Mouse (Mus musculus): ENCODE results near the gene Pcif1. TPM values are rescaled to one million over a fixed set of nuclear protein-coding genes. Genes with fewer than 3 reads are reported as not detected.
"Not testable (repeated sequence)": the region's sequence is repeated elsewhere in the genome, so short reads cannot be mapped to it uniquely, and the experiment has no call there.

The Pcif1 gene
- 92.9 and 96.3 TPM in 2 replicates for polyA plus RNA-seq (2016; fragmentation: Nextera tagmentation; extraction: Ambion mirVana)

DNA sequence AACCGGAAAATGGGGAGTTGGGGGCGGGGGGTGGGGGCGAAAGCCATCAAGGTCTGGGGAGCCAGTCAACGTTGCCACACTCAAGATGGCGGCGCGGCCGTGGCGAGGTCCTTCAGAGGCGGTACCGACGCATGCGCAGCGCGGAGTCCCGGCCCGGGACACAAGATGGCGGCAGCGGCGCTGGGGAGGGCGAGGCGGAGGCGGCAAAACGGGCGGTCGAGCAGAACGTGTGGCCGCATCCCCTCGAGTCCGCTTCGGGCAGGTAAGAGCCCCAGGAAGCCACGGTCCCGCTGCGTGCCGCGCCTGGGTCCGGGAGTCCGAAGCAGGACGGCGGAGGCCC is at the start of gene Pcif1:
Gene Pcif1 (plus strand): TSS at position 77 of the 340 bp plus-strand sequence.
- Histone ChIP-seq H3K36me3 (replicated peaks) (peaks cover 19% of the 10 kb centered on the region), H3K4me1 (peaks cover 28% of the 10 kb centered on the region), H3K9ac (peak within 1 kb of the TSS; percentile 99), H3K4me3 (replicated peaks) (peak within 1 kb of the TSS; percentile 92), H3K27ac (peak within 1 kb of the TSS; percentile 100), H3K27me3 (no peaks in the 10 kb centered on the region), H3K4me2 (peak within 1 kb of the TSS; percentile 92), H3K9me3 (no peaks in the 10 kb centered on the region)
- WGBS, result under 1% methylated on average over 34 of the region's 40 CpGs
- peak; percentile 86 for ATAC-seq (ENCODE audit: low FRiP score)

DNA sequence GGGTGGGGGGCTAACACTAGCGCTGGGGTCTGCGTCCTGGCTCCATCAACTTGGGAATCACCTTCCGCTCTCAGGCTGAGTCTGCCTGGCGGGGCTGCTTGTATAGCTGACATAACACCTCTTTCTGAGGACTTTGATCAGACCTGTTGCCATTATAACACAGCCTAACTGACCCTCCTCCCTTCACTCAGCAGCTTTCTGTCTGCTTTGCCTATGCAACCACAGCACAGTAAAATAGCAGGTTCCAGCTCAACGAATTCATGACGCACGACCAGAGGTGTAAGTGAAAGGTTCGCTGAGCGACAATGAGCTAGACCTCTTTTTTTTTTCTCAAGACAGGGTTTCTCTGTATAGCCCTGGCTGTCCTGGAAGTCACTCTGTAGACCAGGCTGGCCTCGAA is 48.1 kb upstream of the Pcif1 start:
- Histone ChIP-seq H3K4me1 (peaks cover 26% of the 10 kb centered on the region), H3K27ac (no peak overlapping the region), H3K27me3 (no peaks in the 10 kb centered on the region), H3K4me2 (no peak overlapping the region), H3K9ac (no peak overlapping the region), H3K4me3 (replicated peaks) (no peak overlapping the region), H3K9me3 (no peaks in the 10 kb centered on the region), H3K36me3 (replicated peaks) (peaks cover 28% of the 10 kb centered on the region)
- 90% methylated on average over 10 of the region's 10 CpGs for WGBS
- ATAC-seq (ENCODE audit: low FRiP score), result no peak

DNA sequence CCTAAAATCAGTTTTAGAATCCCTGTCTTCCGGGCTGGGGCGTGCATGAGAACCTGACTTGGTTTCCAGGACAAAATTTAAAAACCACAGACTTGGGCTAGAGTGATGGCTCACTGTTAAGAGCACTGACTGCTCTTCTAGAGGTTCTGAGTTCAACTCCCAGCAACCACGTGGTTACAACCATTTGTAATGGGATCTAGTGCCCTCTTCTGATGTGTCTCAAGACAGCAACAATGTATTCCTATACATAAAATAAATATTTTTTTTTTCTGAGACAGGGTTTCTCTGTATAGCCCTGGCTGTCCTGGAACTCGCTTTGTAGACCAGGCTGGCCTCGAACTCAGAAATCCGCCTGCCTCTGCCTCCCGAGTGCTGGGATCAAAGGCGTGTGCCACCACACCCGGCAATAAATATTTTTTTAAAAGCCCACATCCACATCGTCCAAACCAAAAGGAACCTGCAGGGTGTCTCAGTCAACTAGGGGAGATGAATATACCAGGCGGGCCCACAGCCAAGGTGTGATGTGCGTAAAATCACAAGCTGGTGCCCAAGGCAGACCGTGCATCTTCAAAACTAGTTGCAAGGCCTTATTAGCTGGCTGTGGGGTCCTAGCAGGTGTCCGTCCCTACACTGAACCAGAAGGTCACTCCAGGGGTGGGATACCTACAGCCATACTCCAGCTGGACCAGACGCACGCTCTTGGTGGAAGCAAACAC is 46.9 kb upstream of the Pcif1 start:
- Histone ChIP-seq H3K27me3 (no peaks in the 10 kb centered on the region), H3K4me3 (replicated peaks) (peak overlapping the region; percentile 77), H3K9ac (peak overlapping the region; percentile 78), H3K36me3 (replicated peaks) (peaks cover 22% of the 10 kb centered on the region), H3K4me2 (peak overlapping the region; percentile 100), H3K4me1 (peaks cover 26% of the 10 kb centered on the region), H3K27ac (peak overlapping the region; percentile 65; the same call in 1 of the 2 replicates), H3K9me3 (no peaks in the 10 kb centered on the region)
- WGBS, result 66% methylated on average over 16 of the region's 16 CpGs
- ATAC-seq (ENCODE audit: low FRiP score), result no peak

DNA sequence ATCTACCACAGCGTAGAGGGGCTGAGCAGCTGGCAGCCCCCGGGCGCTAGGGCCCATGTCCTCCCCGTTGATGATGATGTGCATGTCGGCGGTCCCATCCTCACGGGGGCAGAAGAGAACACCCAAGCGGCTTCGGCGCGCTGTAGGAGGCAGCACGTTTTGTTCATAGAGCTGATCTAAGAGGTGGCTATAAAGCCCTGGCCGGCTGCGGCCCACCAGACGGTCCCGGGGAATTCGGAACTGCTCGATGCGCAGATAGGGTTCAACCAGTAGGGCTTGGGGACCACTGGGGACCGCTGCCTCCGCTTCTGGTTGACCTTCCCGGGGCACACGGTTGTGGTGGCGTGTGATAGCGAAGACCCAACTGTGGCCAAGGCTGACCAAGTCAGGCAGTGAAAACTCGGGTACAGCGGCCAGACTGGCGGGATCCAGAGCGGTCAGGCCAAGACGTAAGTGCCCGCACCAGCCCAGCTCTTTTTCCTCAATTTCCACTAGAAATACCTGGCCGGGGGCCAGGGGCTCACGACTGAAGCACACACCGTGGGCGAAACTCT is 46.3 kb upstream of the Pcif1 start, which contains the start of gene Ctsa:
Gene Ctsa (plus strand): TSS at position 126 of the 554 bp plus-strand sequence.
- peak within 1 kb of the TSS; percentile 100 for H3K4me2 ChIP-seq
- peak within 1 kb of the TSS; percentile 65 for H3K27ac ChIP-seq
- WGBS, result 2% methylated on average over 35 of the region's 35 CpGs
- peak within 1 kb of the TSS; percentile 78 for H3K9ac ChIP-seq
- no peaks in the 10 kb centered on the region for H3K9me3 ChIP-seq
- peaks cover 17% of the 10 kb centered on the region for H3K36me3 ChIP-seq (replicated peaks)
- no peaks in the 10 kb centered on the region for H3K27me3 ChIP-seq
- peak; percentile 64 for ATAC-seq (ENCODE audit: low FRiP score)
- H3K4me3 ChIP-seq (replicated peaks), result peak within 1 kb of the TSS; percentile 77
- H3K4me1 ChIP-seq, result peaks cover 26% of the 10 kb centered on the region

DNA sequence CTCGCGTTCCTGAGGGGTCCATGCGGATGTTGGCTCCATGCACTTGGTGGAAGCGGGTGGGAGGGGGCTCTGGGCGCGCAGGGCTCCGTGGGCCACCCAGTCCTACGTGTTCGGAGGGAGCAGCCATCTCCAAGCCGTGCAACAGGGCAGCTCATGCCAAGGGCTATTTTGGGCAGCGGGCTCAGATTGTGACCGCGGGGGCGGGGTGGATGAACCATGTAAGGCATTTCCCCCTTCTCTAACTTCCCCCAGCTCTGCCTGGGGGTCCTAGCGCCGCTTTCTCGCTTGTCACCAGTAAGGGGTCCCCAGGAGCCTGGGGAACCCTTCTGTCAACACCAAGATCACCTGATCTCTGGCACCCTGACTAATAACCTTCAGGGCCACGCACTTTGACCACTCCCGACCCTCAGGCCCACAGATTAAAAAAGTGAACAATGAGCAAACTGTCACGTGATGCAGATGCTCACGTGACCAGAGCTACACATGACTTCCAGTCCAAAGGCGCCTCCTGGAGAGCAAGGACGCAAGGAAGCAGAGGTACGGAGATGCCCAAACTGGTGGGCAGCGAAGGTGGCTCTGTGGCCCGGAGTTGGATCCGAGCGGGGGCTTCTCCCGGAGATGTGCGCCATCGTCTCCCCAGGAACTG is 45.7 kb upstream of the Pcif1 start, which contains the start of gene Neurl2:
Gene Neurl2 (minus strand): TSS at position 143 of the 646 bp plus-strand sequence.
- Histone ChIP-seq H3K4me2 (peak within 1 kb of the TSS; percentile 100), H3K9me3 (no peaks in the 10 kb centered on the region), H3K4me3 (replicated peaks) (peak within 1 kb of the TSS; percentile 77), H3K27me3 (no peaks in the 10 kb centered on the region), H3K9ac (peak within 1 kb of the TSS; percentile 78), H3K36me3 (replicated peaks) (peaks cover 17% of the 10 kb centered on the region), H3K27ac (peak within 1 kb of the TSS; percentile 65), H3K4me1 (peaks cover 26% of the 10 kb centered on the region)
- WGBS, result under 1% methylated on average over 31 of the region's 31 CpGs
- ATAC-seq (ENCODE audit: low FRiP score), result peak; percentile 71

DNA sequence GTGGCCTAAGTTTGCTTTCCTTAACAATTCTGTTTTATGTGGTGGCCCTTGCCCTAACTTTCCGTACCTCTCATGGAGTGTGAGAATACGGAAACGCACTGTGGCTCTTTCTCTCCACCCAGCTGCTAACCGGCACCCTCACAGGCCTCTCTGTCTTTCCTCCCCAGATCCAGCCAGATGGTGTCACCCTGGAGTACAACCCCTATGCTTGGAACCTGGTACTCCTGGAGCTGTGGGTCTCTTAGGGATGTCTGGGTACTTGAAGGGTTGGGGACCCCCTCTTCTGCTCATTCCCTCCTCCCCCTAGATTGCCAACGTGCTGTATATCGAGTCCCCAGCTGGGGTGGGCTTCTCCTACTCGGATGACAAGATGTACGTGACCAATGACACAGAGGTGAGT is 44.6 kb upstream of the Pcif1 start:
- no peak overlapping the region for H3K27ac ChIP-seq
- peak overlapping the region; percentile 100 for H3K4me2 ChIP-seq
- peak overlapping the region; percentile 77 for H3K4me3 ChIP-seq (replicated peaks)
- WGBS, result 42% methylated on average over 8 of the region's 8 CpGs
- H3K27me3 ChIP-seq, result no peaks in the 10 kb centered on the region
- H3K4me1 ChIP-seq, result peaks cover 26% of the 10 kb centered on the region
- peaks cover 28% of the 10 kb centered on the region for H3K36me3 ChIP-seq (replicated peaks)
- H3K9me3 ChIP-seq, result no peaks in the 10 kb centered on the region
- H3K9ac ChIP-seq, result peak overlapping the region; percentile 78
- ATAC-seq (ENCODE audit: low FRiP score), result no peak

DNA sequence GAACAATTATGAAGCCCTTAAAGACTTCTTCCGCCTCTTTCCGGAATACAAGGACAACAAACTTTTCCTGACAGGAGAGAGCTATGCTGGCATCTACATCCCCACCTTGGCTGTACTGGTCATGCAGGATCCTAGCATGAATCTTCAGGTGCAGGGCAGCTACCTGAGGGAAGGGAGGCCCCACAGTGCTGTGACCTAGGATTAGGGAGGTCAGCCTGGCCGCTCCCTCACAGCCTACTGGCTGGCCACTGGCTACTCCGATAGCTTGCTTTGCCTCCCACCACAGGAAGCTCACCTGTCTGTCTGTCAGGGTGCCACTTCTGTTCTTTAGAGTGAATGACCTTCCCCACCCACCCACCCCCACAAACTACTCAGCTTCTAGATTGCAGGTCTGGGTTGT is 43.9 kb upstream of the Pcif1 start:
- H3K27ac ChIP-seq, result no peak overlapping the region
- H3K36me3 ChIP-seq (replicated peaks), result peaks cover 34% of the 10 kb centered on the region
- WGBS, result 94% methylated on average over 4 of the region's 4 CpGs
- peaks cover 26% of the 10 kb centered on the region for H3K4me1 ChIP-seq
- no peak for ATAC-seq (ENCODE audit: low FRiP score)
- H3K4me2 ChIP-seq, result peak overlapping the region; percentile 100; the same call in 1 of the 2 replicates
- H3K4me3 ChIP-seq (replicated peaks), result no peak overlapping the region
- no peaks in the 10 kb centered on the region for H3K27me3 ChIP-seq
- no peak overlapping the region for H3K9ac ChIP-seq
- no peaks in the 10 kb centered on the region for H3K9me3 ChIP-seq

DNA sequence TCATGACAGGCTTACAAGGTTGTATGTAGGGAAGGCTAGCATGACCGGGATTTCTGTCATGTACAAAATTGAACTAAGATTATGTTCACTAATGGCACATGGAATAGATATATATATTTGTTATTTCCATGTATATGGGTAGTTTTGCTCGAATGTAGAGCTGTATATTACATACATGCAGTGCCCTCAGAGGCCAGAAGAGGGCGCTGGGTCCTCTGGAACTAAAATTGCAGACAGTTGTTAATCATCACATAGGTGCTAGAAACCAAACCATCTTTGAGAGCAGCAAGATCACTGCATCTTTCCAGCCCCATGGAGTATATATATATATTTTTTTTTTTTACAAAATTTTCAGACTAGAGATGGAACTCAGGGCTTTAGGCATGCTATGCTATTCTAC is 33.3 kb upstream of the Pcif1 start:
- Histone ChIP-seq H3K9me3 (no peaks in the 10 kb centered on the region), H3K27me3 (no peaks in the 10 kb centered on the region), H3K36me3 (replicated peaks) (0 out of 2 replicates have a peak, but pooled peaks cover 6% of the 10 kb centered on the region), H3K9ac (no peak overlapping the region), H3K4me1 (no peaks in the 10 kb centered on the region), H3K4me3 (replicated peaks) (no peak overlapping the region), H3K27ac (no peak overlapping the region), H3K4me2 (no peak overlapping the region)
- no peak for ATAC-seq (ENCODE audit: low FRiP score)
- 49% methylated on average over 3 of the region's 3 CpGs for WGBS

DNA sequence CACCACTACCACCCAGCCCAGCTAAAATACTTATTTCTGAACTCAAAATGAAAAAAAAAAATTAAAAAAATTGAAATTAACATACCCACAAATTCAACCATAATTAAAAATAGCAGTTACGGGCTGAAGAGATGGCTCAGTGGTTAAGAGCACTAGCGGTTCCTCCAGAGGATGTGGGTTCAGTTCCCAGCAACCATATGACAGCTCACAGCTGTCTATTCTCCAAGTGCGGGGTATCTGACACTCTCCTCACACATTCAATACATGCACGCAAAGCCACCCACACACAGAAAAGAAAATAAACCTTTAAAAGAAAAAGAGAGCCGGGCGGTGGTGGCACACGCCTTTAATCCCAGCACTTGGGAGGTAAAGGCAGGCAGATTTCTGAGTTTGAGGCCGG is 29.0 kb upstream of the Pcif1 start:
- Histone ChIP-seq H3K9ac (no peak overlapping the region), H3K4me2 (no peak overlapping the region), H3K4me1 (no peaks in the 10 kb centered on the region), H3K27ac (no peak overlapping the region), H3K27me3 (peaks cover 11% of the 10 kb centered on the region), H3K4me3 (replicated peaks) (no peak overlapping the region), H3K36me3 (replicated peaks) (0 out of 2 replicates have a peak, but pooled peaks cover 6% of the 10 kb centered on the region), H3K9me3 (no peaks in the 10 kb centered on the region)
- WGBS, result 93% methylated on average over 8 of the region's 8 CpGs
- no peak for ATAC-seq (ENCODE audit: low FRiP score)

DNA sequence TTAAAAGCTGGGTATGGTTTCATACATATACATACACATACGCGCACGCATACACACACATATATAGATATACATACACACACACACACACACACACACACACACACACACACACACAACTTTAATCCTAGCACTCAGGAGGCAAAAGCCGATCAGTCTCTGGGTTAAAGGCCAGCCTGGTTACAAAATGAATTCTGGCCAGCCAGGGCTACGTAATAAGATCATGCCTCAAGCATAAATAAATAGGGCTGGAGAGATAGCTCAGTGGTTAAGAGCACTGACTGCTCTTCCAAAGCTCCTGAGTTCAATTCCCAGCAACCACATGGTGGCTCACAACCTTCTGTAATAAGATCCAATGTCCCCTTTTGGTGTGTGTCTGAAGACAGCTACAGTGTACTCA is 23.5 kb upstream of the Pcif1 start:
- Histone ChIP-seq H3K27me3 (peaks cover 60% of the 10 kb centered on the region), H3K4me1 (peaks cover 29% of the 10 kb centered on the region), H3K4me2 (0 out of 2 replicates have a peak overlapping the region, but pooled peaks have one; percentile 93)
- H3K4me3 ChIP-seq (replicated peaks); ATAC-seq (ENCODE audit: low FRiP score); H3K9me3 ChIP-seq; H3K27ac ChIP-seq; H3K36me3 ChIP-seq (replicated peaks); H3K9ac ChIP-seq: not testable (repeated sequence)
- 79% methylated on average over 5 of the region's 5 CpGs for WGBS

DNA sequence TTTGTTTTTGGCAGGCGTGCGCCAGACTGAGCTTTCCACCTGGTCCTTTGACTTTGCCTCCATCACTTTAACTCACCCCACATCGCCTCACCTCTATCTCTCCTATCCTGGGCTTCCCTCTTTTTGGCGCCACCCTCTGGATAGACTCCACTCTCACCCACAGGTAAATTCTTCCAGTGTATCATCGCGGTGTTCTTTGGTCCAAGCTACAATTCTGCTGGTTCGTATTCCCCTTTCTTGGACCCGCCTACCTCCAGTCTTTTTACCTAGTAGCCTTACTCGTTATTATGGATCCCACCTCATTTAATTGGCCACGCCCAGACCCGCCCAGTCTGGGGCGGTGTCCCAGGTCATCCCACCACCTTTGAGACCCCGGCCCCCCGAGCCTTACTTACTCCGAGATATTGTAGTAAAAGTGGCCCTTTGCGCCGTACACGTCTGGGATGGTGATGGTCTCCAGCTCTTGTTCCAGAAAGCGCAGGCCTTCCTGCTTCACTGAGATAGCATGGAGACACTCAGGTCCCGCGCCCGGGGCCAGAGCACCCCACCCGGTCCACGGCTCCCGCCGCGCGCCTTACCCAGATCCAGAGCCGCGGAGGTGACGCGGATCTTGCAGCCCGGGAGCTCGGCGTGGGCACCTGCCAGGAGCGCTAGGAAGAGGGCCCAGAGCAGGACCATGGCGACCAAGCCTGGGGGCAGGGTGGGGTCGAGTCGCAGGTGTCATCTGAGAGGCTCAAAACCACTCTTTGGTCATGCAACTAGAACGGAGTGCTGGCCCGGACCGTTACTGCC is 22.6 kb upstream of the Pcif1 start:
- H3K4me3 ChIP-seq (replicated peaks), result peak overlapping the region; percentile 51
- peak; percentile 40; the same call in 1 of the 2 replicates for ATAC-seq (ENCODE audit: low FRiP score)
- H3K9me3 ChIP-seq, result no peaks in the 10 kb centered on the region
- H3K4me2 ChIP-seq, result peak overlapping the region; percentile 93
- H3K36me3 ChIP-seq (replicated peaks), result no peaks in the 10 kb centered on the region
- peak overlapping the region; percentile 55 for H3K9ac ChIP-seq
- H3K4me1 ChIP-seq, result peaks cover 29% of the 10 kb centered on the region
- 1% methylated on average over 42 of the region's 42 CpGs for WGBS
- peaks cover 67% of the 10 kb centered on the region for H3K27me3 ChIP-seq
- H3K27ac ChIP-seq, result no peak overlapping the region
